Mouse (Mus musculus) C3H10T1/2 (cell line): ENCODE results near the gene Gpr84. TPM values are rescaled to one million over a fixed set of nuclear protein-coding genes. Genes with fewer than 3 reads are reported as not detected.

Source experiments
- polyA plus RNA-seq, 2 experiments: library from polyadenylated mRNA; unstranded; fragments of >200 nt; fragmentation: generic; extraction: Trizol; gene quantifications; one replicate each; pipeline ENCODE4 v1.2.1; 2012; ENCODE audit warnings: missing spikeins in 2 of 2

The Gpr84 gene
- under 1 TPM; 0.09 to 0.45 TPM for polyA plus RNA-seq

DNA sequence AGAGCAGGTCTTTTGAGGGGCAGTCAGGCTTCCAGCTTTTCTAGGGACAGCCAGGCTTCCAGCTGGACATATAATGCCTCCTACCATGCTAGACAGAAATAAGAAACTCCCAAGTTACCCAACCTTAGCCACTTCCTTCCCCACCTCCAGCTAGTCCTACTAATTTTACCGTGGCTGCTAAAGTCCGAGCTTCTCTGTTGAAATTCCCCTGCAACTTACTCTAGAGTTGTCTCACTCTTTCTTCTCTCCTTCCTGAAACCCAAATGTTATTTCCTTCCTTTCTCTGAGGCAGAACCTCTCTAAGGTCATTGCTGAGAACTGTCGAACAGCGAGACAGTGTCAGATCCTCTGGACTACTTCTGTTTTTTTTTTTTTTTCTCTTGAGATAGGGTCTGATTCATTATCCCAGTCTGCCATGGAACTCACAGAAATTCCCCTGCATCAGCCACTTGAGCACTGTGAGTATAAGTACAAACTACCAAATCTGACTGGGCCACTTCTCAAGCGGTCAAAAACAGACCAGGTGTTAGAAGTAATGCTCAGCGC lies at the start of gene Gpr84:
Gpr84 (minus strand) TSS at position 248 of the 546 bp plus-strand sequence.

DNA sequence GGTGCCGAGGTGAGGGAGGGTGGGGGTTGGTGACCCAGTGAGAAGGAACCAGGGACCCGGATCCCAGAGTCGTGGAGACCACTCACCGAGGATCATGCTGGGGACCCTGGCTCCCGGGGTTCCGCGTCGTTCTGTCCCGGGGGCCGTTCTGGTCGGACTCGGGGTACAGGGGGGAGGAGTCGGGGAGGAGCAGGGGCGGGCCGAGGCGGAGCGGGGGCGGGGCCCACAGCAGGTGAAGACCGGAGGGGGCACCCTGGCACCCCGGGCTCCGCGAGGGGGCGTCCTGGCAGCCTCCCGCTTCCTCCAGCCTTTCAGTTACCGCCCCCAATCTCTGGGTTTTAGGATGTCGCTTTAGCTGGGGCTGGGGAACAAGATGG lies 29.5 kb upstream of the Gpr84 start, which contains the start of gene Zfp385a:
Zfp385a (minus strand) TSS at position 133 of the 377 bp plus-strand sequence.

DNA sequence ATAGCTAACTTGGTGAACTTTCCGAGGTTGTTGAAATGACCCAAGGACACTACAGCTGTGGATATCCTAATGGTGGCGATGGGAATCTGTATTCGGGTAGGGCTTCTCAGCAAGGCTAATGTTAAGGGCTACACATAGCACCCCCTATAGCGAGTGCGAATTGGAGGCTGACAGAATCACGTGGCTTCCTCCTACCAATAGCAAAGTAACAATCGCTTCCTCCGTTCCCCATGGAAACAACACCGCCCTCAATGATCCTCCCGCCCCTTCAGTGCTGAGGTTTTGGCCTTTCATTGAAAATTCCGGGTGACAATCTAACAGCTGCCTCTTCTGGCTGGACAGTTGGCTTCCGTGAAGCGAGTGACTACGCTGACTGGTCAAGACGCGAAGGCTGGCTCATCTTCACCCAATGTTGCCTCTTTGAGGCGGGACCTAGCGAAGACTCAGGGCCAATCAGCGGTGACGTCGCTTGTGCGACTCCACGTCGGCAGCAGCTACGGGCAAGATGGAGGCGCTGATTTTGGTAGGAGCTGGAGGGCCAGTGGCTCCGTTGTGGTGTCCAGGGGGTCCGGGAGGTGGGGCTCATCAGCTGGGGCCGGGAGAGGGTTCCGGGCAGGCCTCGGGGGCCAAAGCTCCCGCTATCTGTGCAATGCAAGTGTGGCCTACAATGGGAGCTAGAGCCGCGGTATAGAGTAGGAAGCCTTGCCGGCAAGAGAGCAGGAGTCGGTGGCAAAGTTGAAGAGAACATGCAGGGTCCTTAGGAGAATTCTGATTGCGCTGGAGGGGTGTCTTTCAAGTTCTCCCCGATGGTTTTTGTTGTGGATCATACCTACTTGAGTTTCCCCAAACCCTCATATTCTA lies 37.8 kb downstream of the Gpr84 start, which contains the start of gene Copz1:
Copz1 (plus strand) TSS at position 296 of the 861 bp plus-strand sequence.

Other genes with a start within 250 kb of the Gpr84 start
- gene Smug1, start 143.5 kb downstream of the Gpr84 start, polyA plus RNA-seq: 10 to 100 TPM in 1 of 2 experiments, 1 to 10 TPM in 1; 3.4 to 10.2 TPM
- 10 to 100 TPM in 1 of 2 experiments, 1 to 10 TPM in 1; 4.2 to 26.2 TPM for gene Cbx5, start 70.8 kb downstream of the Gpr84 start, polyA plus RNA-seq
- gene Hnrnpa1, start 70.2 kb downstream of the Gpr84 start, polyA plus RNA-seq: 100 to 1,000 TPM; 119 to 565 TPM
- under 1 TPM; 0.07 to 0.57 TPM for gene Nfe2, start 52.2 kb downstream of the Gpr84 start, polyA plus RNA-seq
- gene Copz1, start 37.9 kb downstream of the Gpr84 start, polyA plus RNA-seq: 100 to 1,000 TPM; 228 to 304 TPM
- gene Zfp385a, start 29.5 kb upstream of the Gpr84 start, polyA plus RNA-seq: 100 to 1,000 TPM in 1 of 2 experiments, 10 to 100 TPM in 1; 76.8 to 115 TPM
- 10 to 100 TPM; 53.6 to 91.1 TPM for gene Itga5, start 56.2 kb upstream of the Gpr84 start, polyA plus RNA-seq
- gene Gtsf1, start 119.9 kb upstream of the Gpr84 start, polyA plus RNA-seq: under 1 TPM in 1 of 2 experiments, not detected in 1; 0.16 TPM
- not detected for gene Gtsf2, start 137.9 kb upstream of the Gpr84 start, polyA plus RNA-seq
- under 1 TPM; 0.02 to 0.11 TPM for gene Nckap1l, start 143.2 kb upstream of the Gpr84 start, polyA plus RNA-seq
- gene Pde1b, start 192.4 kb upstream of the Gpr84 start, polyA plus RNA-seq: 1 to 10 TPM in 1 of 2 experiments, under 1 TPM in 1; 0.55 to 1.1 TPM
- gene Ppp1r1a, start 227.4 kb upstream of the Gpr84 start, polyA plus RNA-seq: not detected